Mouse (Mus musculus) C2C12 (cell line): ENCODE measurements around the gene Rpl3l.

Experiments used
- CTCF ChIP-seq: IDR thresholded peaks from one replicate; pipeline ENCODE4 v1.5.1; 2011; ENCODE audit not compliant: control insufficient read depth, insufficient read depth, insufficient read length
- FOSL1 ChIP-seq: IDR thresholded peaks from one replicate; pipeline ENCODE4 v1.8.0; 2011; ENCODE audit warnings: mild to moderate bottlenecking, low read length; ENCODE audit not compliant: poor library complexity, insufficient read depth, severe bottlenecking
- MYOD1 ChIP-seq: IDR thresholded peaks from one replicate; pipeline ENCODE4 v1.6.1; 2011; ENCODE audit warnings: low read depth; ENCODE audit not compliant: control insufficient read depth, insufficient read length

DNA sequence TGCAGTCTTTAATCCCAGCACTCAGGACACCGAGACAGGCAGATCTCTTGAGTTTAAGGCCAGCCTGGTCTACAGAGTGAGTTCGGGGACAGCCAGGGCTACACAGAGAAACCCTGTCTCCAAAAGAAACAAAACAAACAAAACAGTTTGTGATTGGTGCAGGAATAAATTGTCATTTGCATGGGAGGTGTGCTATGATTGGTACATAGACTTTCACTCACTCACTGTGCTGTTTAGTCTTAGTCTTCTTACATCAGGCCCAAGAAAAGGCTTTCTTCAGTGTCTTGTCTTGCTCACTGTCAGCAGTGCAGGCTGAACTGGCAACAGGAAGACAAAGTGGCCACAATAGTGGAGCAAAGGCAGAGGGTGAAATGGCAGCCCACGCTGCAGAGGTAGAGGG is 16.8 kb downstream of the Rpl3l start:
- no peak for TF ChIP-seq FOSL1
- no peak for TF ChIP-seq CTCF
- no peak for TF ChIP-seq MYOD1
